Mouse (Mus musculus) hematopoietic stem cell, adult 5-6 weeks (primary cell): ENCODE results near the gene Olfr220. TPM values are rescaled to one million over a fixed set of nuclear protein-coding genes. Genes with fewer than 3 reads are reported as not detected.
A peak's percentile ranks its signal among the peaks of the same experiment; 100 is the strongest.

ENCODE experiments used
- ATAC-seq, 2 experiments: fragments of 125-278 bp in 1 of 2; replicated peaks in 1 of 2; 2 replicates each; pipeline ENCODE4 v1.8.0; 2016 to 2017; ENCODE audit warnings: inconsistent platforms in 2 of 2, mild to moderate bottlenecking in 2 of 2, moderate number of reproducible peaks in 2 of 2, low read depth in 1 of 2, moderate TSS enrichment in 1 of 2; ENCODE audit not compliant: low FRiP score in 2 of 2, poor library complexity in 2 of 2, severe bottlenecking in 2 of 2, insufficient read depth in 1 of 2, low TSS enrichment in 1 of 2
- total RNA-seq: library from RNA; stranded (forward); fragments of 172-1452, 232-1000 nt; gene quantifications from 2 replicates; pipeline ENCODE4 v1.2.3, GENCODE M21; 2017

The Olfr220 gene
- not detected in 2 replicates for total RNA-seq

DNA sequence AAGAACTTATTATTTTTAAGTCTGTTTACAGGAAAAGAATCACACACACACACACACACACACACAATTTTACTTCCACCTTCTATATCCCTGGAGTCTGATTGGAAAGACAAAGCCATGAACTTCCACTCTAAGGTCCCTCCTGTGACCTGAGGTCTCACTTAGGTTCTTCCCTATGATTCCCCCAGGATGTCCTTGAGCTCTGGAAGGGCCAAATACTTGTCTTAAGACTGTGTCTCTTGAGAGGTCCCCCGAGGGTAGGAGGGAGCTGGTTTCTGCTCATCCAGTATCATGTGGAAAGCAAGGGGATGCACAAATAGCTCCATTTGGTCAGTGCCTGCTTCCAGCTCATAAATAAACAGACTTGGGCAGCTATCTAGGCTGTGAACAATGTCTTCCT, at the start of gene Olfr220:
Olfr220 (plus strand) TSS at position 301 of the 400 bp plus-strand sequence.
- no peak for ATAC-seq

DNA sequence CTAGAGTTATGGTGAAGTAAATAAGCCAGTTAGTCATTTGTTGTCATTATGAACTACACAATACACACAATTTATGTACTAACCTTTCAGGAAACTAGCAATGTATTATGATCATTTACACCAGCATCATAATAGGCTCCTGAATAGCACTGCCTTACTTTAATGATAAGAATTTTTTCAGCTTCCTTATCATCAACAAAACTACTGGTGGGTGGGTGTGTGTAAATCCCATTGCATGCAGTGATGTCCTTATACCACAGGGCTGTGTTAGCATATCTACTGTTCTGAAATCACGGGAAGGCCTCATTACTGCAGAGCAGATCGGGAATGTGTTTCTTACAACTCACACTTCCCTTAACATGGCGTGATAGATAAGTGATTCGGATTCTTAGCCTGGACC, 18.9 kb upstream of the Olfr220 start:
- ATAC-seq = no peak; a peak in 1 of 4 replicates

DNA sequence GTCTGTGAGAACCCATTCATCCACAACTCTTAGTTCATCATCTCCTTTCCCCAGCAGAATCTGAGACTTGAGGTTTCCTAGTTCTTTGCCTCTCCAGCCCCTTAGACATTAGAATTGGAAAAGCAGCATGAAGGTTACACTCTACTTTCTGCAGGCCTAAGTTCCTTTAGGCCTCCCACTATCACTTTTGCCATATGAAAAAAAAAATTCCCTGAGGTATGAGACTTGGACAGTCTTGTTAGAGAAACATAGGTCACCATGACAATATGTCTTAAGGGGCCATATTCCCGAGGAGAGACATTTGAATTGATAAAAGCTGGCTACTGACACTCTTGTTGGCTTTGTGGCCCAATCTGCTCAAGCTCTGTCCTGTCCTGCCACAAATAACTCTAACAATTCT, 18.1 kb upstream of the Olfr220 start, which contains the start of gene Olfr414:
Olfr414 (plus strand) TSS at position 301 of the 400 bp plus-strand sequence.
- no peak for ATAC-seq

DNA sequence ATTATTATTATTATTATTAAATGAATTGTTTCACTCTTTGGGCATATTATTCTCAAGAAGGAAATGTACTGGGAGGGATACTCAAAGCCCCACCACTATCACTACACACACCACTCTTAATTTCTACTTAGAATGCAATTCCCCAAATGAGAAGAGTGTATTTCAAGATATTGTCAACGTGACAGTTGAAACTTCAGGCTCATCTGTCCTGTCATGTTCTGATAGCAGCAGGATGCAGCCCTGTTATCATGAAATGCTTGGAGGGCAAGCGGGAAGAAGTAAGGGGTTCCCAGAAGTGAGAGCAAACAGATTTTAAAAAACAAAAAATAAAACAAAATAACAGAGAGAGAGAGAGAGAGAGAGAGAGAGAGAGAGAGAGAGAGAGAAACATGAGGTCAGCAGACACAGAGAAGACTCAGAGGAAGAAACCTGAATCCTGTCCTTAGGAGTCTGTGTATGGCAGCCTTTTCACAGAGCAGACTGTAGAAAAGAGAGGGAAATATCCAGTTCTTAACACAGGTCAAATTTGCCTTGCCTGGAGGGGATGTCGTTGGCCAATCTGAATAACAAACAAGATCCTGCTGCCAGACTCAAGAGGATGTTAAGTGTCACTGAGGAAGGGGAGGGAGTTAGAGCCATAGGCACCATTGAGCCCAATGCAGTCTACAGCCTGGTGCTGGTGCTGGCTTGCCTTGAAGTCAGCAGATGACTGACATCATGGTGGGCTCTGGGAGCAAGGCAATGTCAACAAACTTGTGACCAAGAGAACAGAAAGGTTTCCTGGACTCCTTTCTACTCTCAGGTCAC, 15.5 kb upstream of the Olfr220 start:
- no peak for ATAC-seq

DNA sequence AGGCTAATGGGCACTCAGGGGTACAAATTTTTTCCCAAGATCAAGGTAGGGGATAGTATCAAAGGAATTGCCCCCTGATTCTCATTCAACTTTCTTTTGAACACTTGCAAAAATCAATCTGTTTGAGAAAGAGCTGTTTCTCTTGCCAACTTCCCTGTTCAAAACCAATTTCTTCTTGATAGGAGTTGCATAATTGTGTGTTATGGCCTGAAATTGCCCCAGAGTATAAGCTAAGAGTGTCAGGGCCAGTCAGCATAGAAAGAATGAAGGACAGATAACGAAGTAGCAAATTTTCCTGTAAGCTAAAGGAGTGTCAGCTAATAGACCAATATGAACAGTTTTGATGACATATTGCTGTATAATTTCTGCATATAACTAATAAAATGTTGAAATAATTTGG, 14.5 kb upstream of the Olfr220 start:
- no peak for ATAC-seq

DNA sequence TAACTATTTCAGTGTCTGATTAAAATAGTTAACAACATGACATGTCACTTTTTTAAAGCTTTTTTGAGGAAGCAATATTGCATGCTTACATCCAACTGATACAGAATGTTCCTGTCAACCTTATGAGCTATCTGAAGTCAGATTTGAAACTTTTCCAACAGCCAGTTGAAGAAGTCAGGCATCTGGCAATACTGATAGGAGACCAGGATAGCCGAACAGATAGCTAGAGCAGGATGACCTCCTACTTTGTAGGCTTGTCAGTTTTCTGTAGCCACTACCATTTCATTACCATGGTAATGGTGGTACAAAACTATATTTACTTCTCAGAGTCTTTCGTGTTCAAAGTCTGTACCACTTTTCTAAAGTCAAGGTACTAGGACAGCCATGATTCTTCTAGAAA, 13.5 kb upstream of the Olfr220 start:
- ATAC-seq = no peak; a peak in 1 of 4 replicates

DNA sequence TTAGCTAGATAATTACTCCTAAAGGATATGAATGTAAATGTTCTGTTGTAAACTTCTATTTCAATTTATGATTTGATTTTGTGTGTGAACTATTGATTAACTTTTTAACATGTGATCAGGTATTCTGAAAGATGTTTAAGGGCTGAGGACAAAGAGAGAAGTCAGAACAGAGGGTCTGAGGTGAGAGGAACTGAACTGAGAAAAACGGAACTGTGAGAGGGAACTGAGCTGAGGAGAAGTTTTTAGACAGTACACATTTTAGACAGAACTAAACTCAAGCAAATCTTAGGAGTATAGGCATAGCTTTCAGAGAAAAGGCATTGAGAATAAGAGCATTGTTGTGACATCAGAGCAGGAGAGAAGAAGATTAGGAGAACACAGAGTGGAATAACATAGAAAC, 7.8 kb upstream of the Olfr220 start:
- no peak for ATAC-seq

DNA sequence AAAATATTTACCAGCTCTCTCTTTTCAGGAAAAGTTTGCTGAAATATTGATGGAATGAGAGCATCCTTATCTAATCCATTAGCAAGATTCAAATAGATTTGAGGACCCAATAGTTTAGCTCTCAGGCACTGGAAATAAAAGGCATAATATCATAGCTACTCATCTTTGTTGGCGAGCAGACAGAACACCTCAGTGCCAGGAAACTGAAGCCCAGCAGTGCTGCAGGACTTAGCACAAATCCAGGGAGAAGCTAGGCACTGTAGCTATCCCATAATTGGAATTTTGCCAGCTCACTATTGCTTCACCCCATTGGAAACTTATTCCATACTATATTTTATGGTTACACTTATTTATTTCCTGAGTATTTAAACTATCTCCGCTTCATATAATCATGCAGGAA, 13.2 kb downstream of the Olfr220 start:
- ATAC-seq = no peak

DNA sequence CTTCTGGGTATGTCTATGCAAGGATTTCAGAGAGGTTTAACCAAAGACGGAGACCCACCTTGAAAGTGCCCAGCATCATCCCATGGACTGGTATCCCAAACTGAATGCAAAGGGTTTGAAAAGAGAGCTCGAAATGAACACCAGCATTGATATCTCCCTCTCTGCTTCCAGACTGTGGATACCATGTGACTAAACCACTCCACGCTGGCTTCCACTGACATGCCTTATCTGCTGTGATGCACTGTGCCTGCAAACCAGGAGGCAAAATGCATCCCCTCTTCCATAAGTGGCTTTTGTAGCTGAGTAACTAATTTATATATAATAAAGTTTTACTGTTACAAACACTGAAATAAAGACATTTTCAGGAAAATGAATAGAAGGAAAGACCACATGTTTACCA, 23.5 kb downstream of the Olfr220 start:
- no peak for ATAC-seq

DNA sequence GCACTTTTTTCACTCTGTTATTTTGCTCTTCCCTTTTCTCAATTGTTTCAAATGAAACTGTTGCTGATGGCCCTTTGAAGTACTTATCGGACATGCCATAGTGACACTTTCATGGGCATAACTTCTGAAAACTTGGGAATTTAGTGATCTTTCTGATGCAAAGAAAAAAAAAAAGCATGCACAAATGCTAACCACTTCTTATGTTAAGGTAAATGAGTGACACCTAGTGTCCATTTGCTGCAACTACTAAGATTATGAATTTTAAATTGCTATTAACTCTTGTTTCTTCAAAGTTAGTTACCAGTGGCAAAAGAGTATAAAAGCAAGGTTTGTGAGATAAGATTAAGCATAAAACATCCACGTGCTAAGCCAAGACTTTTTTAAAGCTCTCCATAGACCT, 24.4 kb downstream of the Olfr220 start:
- peak; percentile 42 to 64; a peak in 1 of 4 replicates for ATAC-seq

DNA sequence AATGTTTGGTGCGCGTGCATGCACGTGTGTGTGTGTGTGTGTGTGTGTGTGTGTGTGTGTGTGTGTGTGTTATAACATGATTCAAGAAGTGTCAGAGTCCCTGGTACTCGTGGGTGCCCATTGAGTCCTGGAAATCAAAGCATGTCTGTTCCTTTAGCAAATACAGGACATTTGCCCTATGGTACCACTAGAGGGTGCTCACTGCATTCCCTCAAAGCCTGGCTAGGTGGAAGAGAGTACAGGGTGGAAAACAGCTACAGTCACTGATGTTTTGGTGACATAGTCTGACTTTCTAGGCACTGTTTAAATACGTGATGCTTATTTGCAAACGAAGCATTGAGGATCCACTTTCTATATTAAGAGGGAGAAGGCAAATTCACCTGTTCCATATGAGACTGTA, 27.9 kb downstream of the Olfr220 start:
- ATAC-seq = peak; percentile 87 to 94

DNA sequence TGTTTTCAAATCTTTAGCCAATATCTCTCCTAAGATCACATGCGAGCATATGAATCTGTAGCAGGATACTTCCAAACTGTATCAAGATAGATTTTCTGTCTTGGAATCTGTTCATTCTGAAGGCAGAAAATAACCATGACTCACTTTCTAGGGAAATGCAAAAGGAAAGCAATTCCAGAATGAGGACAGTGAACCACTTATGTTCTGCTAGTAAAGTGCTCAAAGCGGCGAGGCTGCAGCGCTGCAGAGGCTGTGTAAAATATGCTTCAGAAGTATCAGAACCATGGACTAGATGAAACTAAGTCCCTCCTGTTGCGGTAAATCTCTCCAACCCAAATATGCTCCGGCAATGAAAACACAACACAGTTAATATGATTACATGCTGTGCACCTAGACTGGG, 40.7 kb downstream of the Olfr220 start:
- no peak for ATAC-seq

DNA sequence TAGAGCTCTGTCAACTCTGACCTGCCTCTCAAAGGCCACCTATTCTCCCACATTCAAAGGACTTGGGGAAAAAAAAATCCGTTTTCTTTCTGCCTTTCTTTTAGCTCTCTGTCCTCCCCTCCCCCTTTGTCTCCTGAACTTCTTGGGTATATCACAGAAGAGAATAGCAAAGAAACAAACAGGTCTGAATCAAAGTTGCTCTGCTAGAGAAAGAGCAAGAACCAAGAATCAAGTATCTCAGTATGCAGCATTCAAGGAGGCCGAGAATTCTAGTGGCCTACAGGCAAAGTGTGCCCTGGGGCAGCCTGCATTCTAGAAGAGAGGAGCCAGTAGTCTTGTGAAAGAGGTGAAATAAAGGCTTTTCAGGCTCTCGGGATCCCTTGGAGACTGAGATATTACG, 58.2 kb downstream of the Olfr220 start:
- ATAC-seq = no peak

Other genes with a start within 250 kb of the Olfr220 start
- gene Olfr419, start 190.0 kb upstream of the Olfr220 start, total RNA-seq = not detected in 2 replicates
- gene Mptx1, start 111.6 kb upstream of the Olfr220 start, total RNA-seq = not detected in 2 replicates
- 0.56 and 3.6 TPM in 2 replicates for gene Olfr417, start 77.0 kb upstream of the Olfr220 start, total RNA-seq
- gene Olfr248, start 51.0 kb upstream of the Olfr220 start, total RNA-seq = 0.25 TPM in 1 of 2 replicates, not detected in the other
- 0.38 TPM in 1 of 2 replicates, not detected in the other for gene Olfr414, start 18.0 kb upstream of the Olfr220 start, total RNA-seq
- 0.15 and 0.56 TPM in 2 replicates for gene Fmn2, start 59.7 kb downstream of the Olfr220 start, total RNA-seq